Mouse (Mus musculus): ENCODE data around the gene Irak1. TPM values are rescaled to one million over a fixed set of nuclear protein-coding genes. Genes with fewer than 3 reads are reported as not detected.
A peak's percentile ranks its signal among the peaks of the same experiment; 100 is the strongest.

Gene Irak1
- polyA plus RNA-seq, 1 experiment: 12.8 TPM

GRCm38 (mm10) chrX:73966248-73967176 is 57.2 kb downstream of the Irak1 start, which contains the start of gene Hcfc1:
Gene Hcfc1 (minus strand): TSS chrX:73966357.
- TF ChIP-seq CTCF (IDR thresholded peaks at IDR 0.05; ENCODE audit: control insufficient read depth, insufficient read depth, insufficient replicate concordance, low read depth, low read length) (no peak), POLR2A (IDR thresholded peaks at IDR 0.05; ENCODE audit: control insufficient read depth, low read depth, low read length) (peak; percentile 80; the same call in 1 of the 2 replicates)
- H3K27ac ChIP-seq (ENCODE audit: control insufficient read depth, insufficient read depth, low read depth, low read length): peak within 1 kb of the TSS; percentile 99
- peaks cover 12% of the 10 kb centered on the region for H3K4me1 ChIP-seq (ENCODE audit: control insufficient read depth, insufficient read depth, low read length)
- peak within 1 kb of the TSS; percentile 97 for H3K4me3 ChIP-seq (ENCODE audit: control insufficient read depth, low read depth, low read length)
- H3K27me3 ChIP-seq (ENCODE audit: control insufficient read depth, insufficient read depth, low read length): no peaks in the 10 kb centered on the region
- H3K36me3 ChIP-seq (ENCODE audit: control insufficient read depth, insufficient read depth, low read length): no peaks in the 10 kb centered on the region

GRCm38 (mm10) chrX:73965307-73965706 is 58.4 kb downstream of the Irak1 start:
- peak overlapping the region; percentile 99 for H3K27ac ChIP-seq (ENCODE audit: control insufficient read depth, insufficient read depth, low read depth, low read length)
- no peaks in the 10 kb centered on the region for H3K27me3 ChIP-seq (ENCODE audit: control insufficient read depth, insufficient read depth, low read length)
- TF ChIP-seq CTCF (IDR thresholded peaks at IDR 0.05; ENCODE audit: control insufficient read depth, insufficient read depth, insufficient replicate concordance, low read depth, low read length) (no peak), POLR2A (IDR thresholded peaks at IDR 0.05; ENCODE audit: control insufficient read depth, low read depth, low read length) (no peak)
- no peaks in the 10 kb centered on the region for H3K36me3 ChIP-seq (ENCODE audit: control insufficient read depth, insufficient read depth, low read length)
- peak overlapping the region; percentile 97 for H3K4me3 ChIP-seq (ENCODE audit: control insufficient read depth, low read depth, low read length)
- H3K4me1 ChIP-seq (ENCODE audit: control insufficient read depth, insufficient read depth, low read length): peaks cover 12% of the 10 kb centered on the region

GRCm38 (mm10) chrX:73964363-73964762 is 59.4 kb downstream of the Irak1 start:
- Histone ChIP-seq H3K27ac (ENCODE audit: control insufficient read depth, insufficient read depth, low read depth, low read length) (peak overlapping the region; percentile 12; the same call in 1 of the 2 replicates), H3K4me1 (ENCODE audit: control insufficient read depth, insufficient read depth, low read length) (peaks cover 12% of the 10 kb centered on the region), H3K4me3 (ENCODE audit: control insufficient read depth, low read depth, low read length) (peak overlapping the region; percentile 65), H3K27me3 (ENCODE audit: control insufficient read depth, insufficient read depth, low read length) (no peaks in the 10 kb centered on the region), H3K36me3 (ENCODE audit: control insufficient read depth, insufficient read depth, low read length) (no peaks in the 10 kb centered on the region)
- TF ChIP-seq POLR2A (IDR thresholded peaks at IDR 0.05; ENCODE audit: control insufficient read depth, low read depth, low read length) (no peak), CTCF (IDR thresholded peaks at IDR 0.05; ENCODE audit: control insufficient read depth, insufficient read depth, insufficient replicate concordance, low read depth, low read length) (no peak)

Other genes starting within 250 kb of the Irak1 start
- 0.36 and 0.64 TPM in 2 replicates for gene Srpk3, start 249.5 kb downstream of the Irak1 start, polyA plus RNA-seq (2012; rRNA removed)
- 37.8 and 43.9 TPM in 2 replicates for gene Idh3g, start 237.0 kb downstream of the Irak1 start, polyA plus RNA-seq (2012; rRNA removed)
- gene Ssr4, start 236.9 kb downstream of the Irak1 start, polyA plus RNA-seq (2012; rRNA removed): 49.0 and 53.3 TPM in 2 replicates
- gene Pdzd4, start 198.9 kb downstream of the Irak1 start, polyA plus RNA-seq (2012; rRNA removed): 0.49 and 0.55 TPM in 2 replicates
- gene Avpr2, start 131.8 kb downstream of the Irak1 start, polyA plus RNA-seq (2012; rRNA removed): not detected in 2 replicates
- 0.06 and 0.35 TPM in 2 replicates for gene L1cam, start 127.8 kb downstream of the Irak1 start, polyA plus RNA-seq (2012; rRNA removed)
- gene Arhgap4, start 102.0 kb downstream of the Irak1 start, polyA plus RNA-seq (2012; rRNA removed): 0.44 and 0.58 TPM in 2 replicates
- 3.7 and 5.4 TPM in 2 replicates for gene Naa10, start 102.0 kb downstream of the Irak1 start, polyA plus RNA-seq (2012; rRNA removed)
- 2.1 and 3.1 TPM in 2 replicates for gene Renbp, start 93.1 kb downstream of the Irak1 start, polyA plus RNA-seq (2012; rRNA removed)
- 10.7 and 13.8 TPM in 2 replicates for gene Hcfc1, start 57.6 kb downstream of the Irak1 start, polyA plus RNA-seq (2012; rRNA removed)
- gene Opn1mw, start 103.5 kb upstream of the Irak1 start, polyA plus RNA-seq (2012; rRNA removed): not detected in 2 replicates
- gene Mecp2, start 111.4 kb upstream of the Irak1 start, polyA plus RNA-seq (2012; rRNA removed): 0.74 and 0.76 TPM in 2 replicates
- gene Tex28, start 143.9 kb upstream of the Irak1 start, polyA plus RNA-seq (2012; rRNA removed): 1.2 and 1.7 TPM in 2 replicates
- gene Tktl1, start 153.3 kb upstream of the Irak1 start, polyA plus RNA-seq (2012; rRNA removed): 5.6 and 6.8 TPM in 2 replicates
- gene Flna, start 225.9 kb upstream of the Irak1 start, polyA plus RNA-seq (2012; rRNA removed): 49.6 and 96.4 TPM in 2 replicates
- gene Emd, start 230.8 kb upstream of the Irak1 start, polyA plus RNA-seq (2012; rRNA removed): 29.9 and 33.6 TPM in 2 replicates
- gene Rpl10, start 246.9 kb upstream of the Irak1 start, polyA plus RNA-seq (2012; rRNA removed): 85.8 and 143 TPM in 2 replicates

All from testis, adult 2 months (tissue).